Mouse (Mus musculus) lung, postnatal 0 days (tissue): ENCODE results near the gene Kif5c. TPM values are rescaled to one million over a fixed set of nuclear protein-coding genes. Genes with fewer than 3 reads are reported as not detected.

Source experiments
- ATAC-seq: fragments of 200-750 bp; cut with Nextera tagmentation; 2 replicates; pipeline ENCODE4 v1.8.0; 2017; ENCODE audit warnings: moderate library complexity
- DNase-seq: peaks from one replicate; pipeline ENCODE4 v3.0.0-alpha.2; 2016; ENCODE audit warnings: low spot score
- H3K27ac ChIP-seq: fragments of 300-500 bp; sonication (generic); 2 replicates; pipeline ENCODE4 v1.5.1; 2014; ENCODE audit warnings: antibody characterized with exemption, mild to moderate bottlenecking, low read length, mixed read lengths
- H3K27me3 ChIP-seq: fragments of 300-500 bp; sonication (generic); replicated peaks from 2 replicates; pipeline ENCODE4 v1.6.1; 2014; ENCODE audit warnings: low read length, mixed read lengths; ENCODE audit not compliant: insufficient read depth
- H3K36me3 ChIP-seq: fragments of 300-500 bp; sonication (generic); 2 replicates; pipeline ENCODE4 v1.6.1; 2014; ENCODE audit warnings: low read length, mixed read lengths; ENCODE audit not compliant: insufficient read depth
- H3K4me1 ChIP-seq: fragments of 300-500 bp; sonication (generic); 2 replicates; pipeline ENCODE4 v1.6.1; 2014; ENCODE audit warnings: antibody characterized with exemption, low read depth, low read length, mixed read lengths; ENCODE audit not compliant: insufficient read depth
- H3K4me2 ChIP-seq: fragments of 300-500 bp; sonication (generic); replicated peaks from 2 replicates; pipeline ENCODE4 v1.6.1; 2014; ENCODE audit warnings: low read depth, mild to moderate bottlenecking, low read length, moderate library complexity, mixed read lengths
- H3K4me3 ChIP-seq: fragments of 300-500 bp; sonication (generic); 2 replicates; pipeline ENCODE4 v1.5.1; 2014; ENCODE audit warnings: low read depth, low read length
- H3K9ac ChIP-seq: fragments of 300-500 bp; sonication (generic); replicated peaks from 2 replicates; pipeline ENCODE4 v1.6.1; 2014; ENCODE audit warnings: low read depth, mild to moderate bottlenecking
- H3K9me3 ChIP-seq: fragments of 300-500 bp; sonication (generic); 2 replicates; pipeline ENCODE4 v1.6.1; 2016; ENCODE audit warnings: low read length, mixed read lengths
- CTCF ChIP-seq: IDR thresholded peaks from 2 replicates; pipeline ENCODE4 v1.5.1; 2016; ENCODE audit warnings: antibody characterized with exemption, mild to moderate bottlenecking
- EP300 ChIP-seq: IDR thresholded peaks from 2 replicates; pipeline ENCODE4 v1.6.1; 2016; ENCODE audit warnings: antibody characterized with exemption, mild to moderate bottlenecking, control low read depth
- WGBS: fragments of 180-500 bp; shearing (Covaris S2); extraction: QIAGEN DNeasy Blood & Tissue Kit; methylation state at CpG from one replicate; pipeline ENCODE4 v1.1.7; 2014; 5-methylcytosine and 5-hydroxymethylcytosine counted together
- polyA plus RNA-seq: library from polyadenylated mRNA; unstranded; fragments of >200 nt; fragmentation: Nextera tagmentation; extraction: Ambion mirVana; gene quantifications from 2 replicates; pipeline ENCODE4 v1.2.1, GENCODE M21; 2015

Kif5c gene
- polyA plus RNA-seq, 1 experiment from 2014 or later: 0.17 TPM

DNA sequence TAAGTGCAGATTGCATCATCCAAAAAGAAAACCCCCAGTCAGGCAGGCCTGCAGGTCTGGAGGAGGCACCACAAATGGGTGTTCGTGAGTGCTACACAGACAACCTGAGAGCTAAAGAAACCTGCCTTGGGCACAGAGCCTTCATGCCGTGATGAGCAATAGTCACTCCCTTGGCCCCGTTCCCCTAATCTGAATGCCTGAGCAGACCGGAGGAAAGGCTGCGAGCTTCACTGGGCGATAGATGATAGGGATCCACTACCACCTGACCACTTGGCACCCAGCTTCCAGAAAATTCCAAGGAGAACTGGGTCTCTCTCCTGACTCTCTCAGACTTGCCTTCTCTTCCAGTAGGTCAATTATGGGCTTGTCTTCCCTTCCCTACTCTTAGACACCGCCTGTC, 24.2 kb upstream of the Kif5c start:
- Histone ChIP-seq H3K27me3 (no peaks in the 10 kb centered on the region), H3K27ac (no peak overlapping the region), H3K9ac (no peak overlapping the region), H3K4me3 (no peak overlapping the region), H3K4me2 (no peak overlapping the region), H3K36me3 (no peaks in the 10 kb centered on the region), H3K9me3 (no peaks in the 10 kb centered on the region), H3K4me1 (no peaks in the 10 kb centered on the region)
- ATAC-seq (no peak), DNase-seq (no peak)
- TF ChIP-seq EP300 (no peak), CTCF (no peak)
- WGBS: 83% methylated on average over 7 of the region's 7 CpGs

- Histone ChIP-seq H3K9me3 (no peaks in the 10 kb centered on the region), H3K9ac (no peak overlapping the region), H3K27me3 (no peaks in the 10 kb centered on the region), H3K4me1 (no peaks in the 10 kb centered on the region), H3K4me2 (no peak overlapping the region), H3K36me3 (no peaks in the 10 kb centered on the region), H3K27ac (no peak overlapping the region), H3K4me3 (no peak overlapping the region)
- ATAC-seq (no peak), DNase-seq (no peak)
- WGBS: 68% methylated on average over 3 of the region's 3 CpGs
- TF ChIP-seq EP300: no peak
- no peak for TF ChIP-seq CTCF
These were observed 22.8 kb upstream of the Kif5c start for GRCm38 (mm10) chr2:49596318-49596717.

GRCm38 (mm10) chr2:49600021-49600681, 18.9 kb upstream of the Kif5c start:
- DNase-seq (no peak), ATAC-seq (no peak)
- no peak overlapping the region for H3K4me3 ChIP-seq
- 45% methylated on average over 7 of the region's 7 CpGs for WGBS
- no peak overlapping the region for H3K27ac ChIP-seq
- H3K4me1 ChIP-seq: no peaks in the 10 kb centered on the region
- H3K27me3 ChIP-seq: no peaks in the 10 kb centered on the region
- H3K4me2 ChIP-seq: no peak overlapping the region
- H3K9me3 ChIP-seq: no peaks in the 10 kb centered on the region
- TF ChIP-seq CTCF (no peak), EP300 (no peak)
- H3K9ac ChIP-seq: no peak overlapping the region
- H3K36me3 ChIP-seq: no peaks in the 10 kb centered on the region

- TF ChIP-seq EP300: no peak
- no peak for TF ChIP-seq CTCF
These were observed 16.2 kb upstream of the Kif5c start for GRCm38 (mm10) chr2:49602791-49603349.

GRCm38 (mm10) chr2:49609611-49610010, 9.5 kb upstream of the Kif5c start:
- Histone ChIP-seq H3K4me2 (no peak overlapping the region), H3K36me3 (no peaks in the 10 kb centered on the region), H3K9ac (no peak overlapping the region), H3K4me1 (no peaks in the 10 kb centered on the region), H3K9me3 (no peaks in the 10 kb centered on the region), H3K27me3 (no peaks in the 10 kb centered on the region), H3K4me3 (no peak overlapping the region), H3K27ac (no peak overlapping the region)
- TF ChIP-seq EP300: no peak
- TF ChIP-seq CTCF: no peak
- DNase-seq (no peak), ATAC-seq (no peak)
- 68% methylated on average over 5 of the region's 5 CpGs for WGBS

More at GRCm38 (mm10) chr2:49602791-49603349, 16.2 kb upstream of the Kif5c start:
- Histone ChIP-seq H3K4me2 (no peak overlapping the region), H3K4me1 (no peaks in the 10 kb centered on the region), H3K9me3 (no peaks in the 10 kb centered on the region), H3K27me3 (no peaks in the 10 kb centered on the region), H3K27ac (no peak overlapping the region), H3K4me3 (no peak overlapping the region), H3K36me3 (no peaks in the 10 kb centered on the region), H3K9ac (no peak overlapping the region)
- no peak for DNase-seq
- no peak for ATAC-seq
- WGBS: 92% methylated on average over 4 of the region's 4 CpGs

- H3K4me1 ChIP-seq: peaks cover 4% of the 10 kb centered on the region; the same call in 1 of the 2 replicates
- peaks cover 20% of the 10 kb centered on the region for H3K27me3 ChIP-seq
- ATAC-seq (no peak), DNase-seq (no peak)
- no peaks in the 10 kb centered on the region for H3K9me3 ChIP-seq
- H3K27ac ChIP-seq: no peak overlapping the region
- H3K9ac ChIP-seq: no peak overlapping the region
- H3K4me2 ChIP-seq: no peak overlapping the region
- H3K4me3 ChIP-seq: no peak overlapping the region
- no peak for TF ChIP-seq EP300
- no peak for TF ChIP-seq CTCF
- no peaks in the 10 kb centered on the region for H3K36me3 ChIP-seq
- 75% methylated on average over 3 of the region's 3 CpGs for WGBS
These were observed 2.3 kb upstream of the Kif5c start for GRCm38 (mm10) chr2:49616765-49617164.
